Mouse (Mus musculus) heart, adult 18-20 months (tissue): ENCODE results near the gene Cog8. TPM values are rescaled to one million over a fixed set of nuclear protein-coding genes. Genes with fewer than 3 reads are reported as not detected.
"Not testable (repeated sequence)": the region's sequence is repeated elsewhere in the genome, so short reads cannot be mapped to it uniquely, and the experiment has no call there.

Experiments
- DNase-seq, 2 experiments: peaks; one replicate each; pipeline ENCODE4 v3.0.0; 2021 to 2022; ENCODE audit warnings: mixed read lengths in 1 of 2
- microRNA-seq, 2 experiments: library from miRNA; unstranded; fragments of <30 nt; microRNA quantifications; one replicate each; pipeline ENCODE4 v1.2.0; 2022
- total RNA-seq, 2 experiments: library from RNA; stranded (reverse); gene quantifications; 2 replicates each; pipeline ENCODE4 v1.2.3; 2021

Cog8 gene
- total RNA-seq, 2 experiments from 2014 or later = 15.8 to 17.1 TPM

DNA sequence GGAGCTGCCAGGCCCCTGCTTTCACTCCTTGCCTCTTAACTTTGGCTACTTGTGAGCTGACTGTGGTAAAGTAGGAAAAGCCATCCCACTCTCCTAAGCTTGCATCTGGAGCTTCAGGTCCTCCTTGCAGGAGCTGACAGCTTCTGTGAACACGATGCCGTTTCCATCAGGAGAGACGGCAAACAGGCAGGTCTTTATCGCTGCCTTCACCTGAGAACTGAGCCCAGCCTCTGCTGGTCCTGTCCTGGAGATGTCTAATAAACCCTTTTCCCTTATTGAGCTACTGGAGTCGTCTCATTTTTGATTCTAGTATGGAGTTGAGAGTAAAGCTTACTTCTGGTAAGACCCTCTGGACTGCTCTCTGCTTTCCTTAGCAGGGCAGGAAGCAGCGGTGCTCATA lies 11.0 kb downstream of the Cog8 start:
- no peak for DNase-seq

DNA sequence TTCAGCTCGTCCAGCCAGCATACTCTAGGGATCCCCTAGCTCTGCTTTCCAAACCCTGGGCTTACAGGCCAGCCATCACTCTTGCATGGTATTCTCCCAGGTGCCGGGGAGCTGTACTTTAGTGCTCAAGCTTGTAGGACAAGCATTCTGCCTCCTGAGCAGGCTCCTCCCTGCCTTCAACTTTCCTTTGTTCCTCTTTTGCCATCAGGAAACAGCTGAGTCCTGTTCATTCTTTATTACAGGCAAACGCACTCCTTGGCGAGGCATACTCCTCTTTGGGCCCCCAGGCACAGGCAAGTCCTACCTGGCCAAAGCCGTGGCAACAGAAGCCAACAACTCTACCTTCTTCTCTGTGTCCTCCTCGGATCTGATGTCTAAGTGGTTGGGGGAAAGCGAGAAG lies 15.9 kb downstream of the Cog8 start:
- DNase-seq = no peak

DNA sequence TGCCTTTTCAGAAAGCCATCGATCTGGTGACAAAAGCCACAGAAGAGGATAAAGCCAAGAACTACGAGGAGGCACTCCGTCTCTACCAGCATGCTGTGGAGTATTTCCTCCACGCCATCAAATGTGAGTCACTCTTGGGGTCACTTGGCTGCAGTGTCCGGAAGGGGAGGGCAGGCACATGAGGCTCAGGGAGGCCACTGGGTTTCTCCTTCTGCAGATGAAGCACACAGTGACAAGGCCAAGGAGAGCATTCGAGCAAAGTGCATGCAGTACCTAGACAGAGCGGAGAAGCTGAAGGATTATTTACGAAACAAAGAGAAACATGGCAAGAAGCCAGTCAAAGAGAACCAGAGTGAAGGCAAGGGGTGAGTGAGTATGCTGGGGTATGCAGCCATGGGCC lies 19.9 kb downstream of the Cog8 start:
- peak in 1 of 2 experiments; percentile 24 for DNase-seq

DNA sequence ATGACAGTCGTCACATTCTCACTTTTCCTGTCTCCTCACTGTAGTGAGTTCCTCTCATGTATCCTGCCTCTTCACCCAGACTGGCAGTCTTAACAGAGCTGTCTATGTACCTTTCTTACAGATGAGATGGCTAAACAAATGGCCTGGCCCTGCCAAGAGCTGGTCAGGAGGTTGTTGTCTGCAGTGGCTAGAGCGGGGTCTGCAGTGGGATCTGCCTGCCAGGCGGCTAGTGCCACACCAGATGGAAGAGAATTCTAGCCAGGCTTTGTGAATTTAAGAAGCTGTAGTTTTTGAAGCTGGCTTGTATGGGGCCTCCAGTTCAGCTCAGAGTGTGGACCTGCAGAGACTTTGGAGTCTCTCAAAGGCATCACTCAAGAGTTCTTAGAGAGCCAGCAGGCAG lies 20.8 kb downstream of the Cog8 start:
- no peak for DNase-seq

DNA sequence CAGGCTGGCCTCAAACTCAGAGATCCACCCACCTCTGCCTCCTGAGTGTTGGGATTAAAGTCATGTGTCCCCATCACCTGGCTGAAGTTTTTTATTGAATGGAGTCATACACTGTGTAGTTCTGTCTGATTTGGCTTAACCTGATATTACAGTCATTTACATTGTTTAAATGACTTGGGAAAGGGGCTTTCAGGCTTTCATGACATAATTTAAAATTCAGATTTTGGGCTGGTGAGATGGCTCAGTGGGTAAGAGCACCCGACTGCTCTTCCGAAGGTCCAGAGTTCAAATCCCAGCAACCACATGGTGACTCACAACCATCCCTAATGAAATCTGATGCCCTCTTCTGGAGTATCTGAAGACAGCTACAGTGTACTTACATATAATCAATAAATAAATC lies 22.9 kb downstream of the Cog8 start:
- not testable (repeated sequence) for DNase-seq

DNA sequence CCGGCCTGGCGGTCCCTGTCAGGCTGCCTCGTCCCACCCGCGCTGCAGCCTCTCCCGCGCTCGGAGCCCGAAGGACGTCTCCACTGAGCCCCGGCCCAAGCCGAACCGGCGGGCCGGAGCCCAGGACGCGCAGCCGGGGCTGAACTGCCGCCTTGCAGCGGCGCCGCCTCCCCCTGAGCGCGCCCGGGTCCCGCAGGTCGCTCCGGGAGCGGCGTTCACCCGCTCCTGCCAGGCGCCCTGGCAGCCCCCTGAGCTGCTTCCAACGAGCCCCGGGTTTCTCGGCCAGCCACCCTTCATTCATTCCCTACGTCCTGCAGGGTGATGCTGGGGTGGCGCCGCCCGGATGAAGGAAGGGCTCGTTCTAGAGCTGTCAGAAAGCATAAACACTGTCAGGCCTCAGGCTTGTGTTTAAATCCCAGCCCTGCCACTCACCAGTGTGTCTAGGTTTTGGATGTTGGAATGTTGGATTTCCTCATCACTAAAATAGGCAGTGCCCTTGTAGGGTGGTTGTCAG lies 24.9 kb downstream of the Cog8 start:
- peak in 1 of 2 experiments; percentile 27 for DNase-seq

DNA sequence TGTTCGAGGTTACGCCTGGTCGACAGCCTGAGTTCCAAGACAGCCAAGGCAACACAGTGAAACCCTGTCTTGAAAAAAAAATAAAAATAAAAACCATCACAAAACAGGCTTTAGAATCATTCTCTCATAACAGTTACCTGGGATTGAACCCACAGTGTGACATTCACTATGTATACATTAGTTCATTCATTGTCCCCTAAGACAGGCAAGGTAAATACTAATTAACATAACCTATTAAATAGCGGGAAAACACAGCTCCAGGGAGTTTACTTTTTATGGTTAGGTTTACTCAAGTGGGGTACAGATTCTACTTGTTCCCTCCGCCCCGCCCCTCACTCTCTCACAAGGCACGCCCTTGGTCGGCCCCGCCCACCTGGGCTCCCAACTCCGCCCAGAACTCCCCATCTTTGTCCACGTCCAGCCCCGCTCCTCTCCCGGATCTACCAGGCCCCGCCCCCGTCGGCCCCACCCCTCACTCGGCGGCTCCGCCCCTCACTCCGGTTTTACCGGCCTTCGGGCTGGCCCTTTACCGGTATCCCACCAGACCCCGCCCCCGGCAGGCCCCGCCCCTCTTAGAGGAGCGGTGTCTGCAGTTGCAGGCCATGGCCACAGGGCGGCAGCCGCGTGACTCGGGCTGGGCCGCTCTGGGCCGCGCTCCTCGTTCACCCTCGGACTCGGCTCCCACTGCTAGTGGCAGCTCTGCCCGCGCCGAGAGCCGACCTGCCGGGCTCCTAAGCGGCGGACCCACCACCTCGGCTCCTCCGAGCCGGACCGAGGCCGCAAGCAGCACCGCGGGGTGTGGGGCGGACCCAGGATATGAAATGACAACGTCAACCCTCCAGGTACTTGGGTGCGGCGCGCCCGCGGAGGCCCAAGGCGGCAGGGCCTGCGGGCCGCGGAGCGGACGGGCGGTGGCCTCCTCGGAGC lies 25.6 kb downstream of the Cog8 start, which contains the start of gene Vps4a:
Gene Vps4a (plus strand): TSS at position 573 of the 927 bp plus-strand sequence.
- peak; percentile 96 to 98 for DNase-seq

DNA sequence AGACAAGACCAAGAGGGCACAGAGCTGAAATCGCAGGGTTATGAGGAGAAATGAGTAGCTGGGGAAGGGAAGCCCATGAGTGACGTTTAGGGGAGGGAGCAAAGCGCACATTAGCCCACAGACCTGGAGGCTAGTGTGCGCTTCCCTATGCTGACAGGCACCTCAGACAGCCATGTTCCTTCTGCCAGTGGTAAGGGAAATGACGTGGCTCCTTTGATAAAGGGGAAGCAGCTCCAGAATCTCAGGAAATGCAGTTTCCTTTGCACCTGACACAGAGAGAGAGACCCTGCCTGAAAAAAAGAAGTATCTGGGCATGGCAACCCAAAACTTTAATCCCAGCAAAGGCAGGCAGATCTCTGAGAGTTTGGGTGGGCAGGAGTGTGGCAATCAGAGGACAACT lies 26.4 kb downstream of the Cog8 start:
- no peak for DNase-seq

DNA sequence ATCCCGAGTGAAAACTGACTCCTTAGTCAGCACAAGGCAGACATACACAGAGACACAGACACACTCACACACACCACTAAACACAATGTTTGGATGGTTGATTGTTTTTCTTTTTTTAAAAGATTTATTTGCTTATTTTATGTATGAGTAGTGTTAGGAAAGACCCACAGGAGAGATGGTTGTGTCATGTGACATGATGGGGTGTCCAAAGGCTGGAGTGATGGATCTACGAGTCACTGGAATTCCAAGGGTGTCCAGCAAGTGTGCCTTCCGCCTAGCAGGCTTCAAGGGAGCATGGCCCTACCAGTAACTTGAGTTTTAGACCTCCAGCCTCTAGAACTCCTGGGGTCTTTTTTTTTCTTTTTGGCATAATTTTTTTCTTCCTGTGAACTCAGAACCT lies 27.2 kb downstream of the Cog8 start:
- DNase-seq = no peak

DNA sequence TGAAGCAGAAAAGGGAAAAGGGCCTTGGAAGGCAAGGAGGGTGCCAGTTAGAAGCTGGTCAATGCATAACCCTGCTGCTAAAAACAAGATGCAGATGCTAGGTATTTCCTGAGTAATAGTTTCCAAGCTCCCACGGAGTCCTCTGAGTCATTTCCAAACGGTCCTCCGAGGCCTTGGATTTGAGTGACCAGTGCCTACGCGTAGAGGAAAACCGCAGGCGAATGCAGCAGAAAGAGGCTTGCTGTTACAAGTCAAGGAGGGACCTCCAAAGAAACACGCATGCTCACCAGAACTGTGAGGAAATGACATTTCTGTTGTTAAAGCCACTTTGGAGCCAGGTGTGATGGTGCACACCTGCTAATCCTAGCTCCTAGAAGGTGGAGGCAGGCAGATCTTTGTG lies 33.0 kb downstream of the Cog8 start:
- no peak for DNase-seq

DNA sequence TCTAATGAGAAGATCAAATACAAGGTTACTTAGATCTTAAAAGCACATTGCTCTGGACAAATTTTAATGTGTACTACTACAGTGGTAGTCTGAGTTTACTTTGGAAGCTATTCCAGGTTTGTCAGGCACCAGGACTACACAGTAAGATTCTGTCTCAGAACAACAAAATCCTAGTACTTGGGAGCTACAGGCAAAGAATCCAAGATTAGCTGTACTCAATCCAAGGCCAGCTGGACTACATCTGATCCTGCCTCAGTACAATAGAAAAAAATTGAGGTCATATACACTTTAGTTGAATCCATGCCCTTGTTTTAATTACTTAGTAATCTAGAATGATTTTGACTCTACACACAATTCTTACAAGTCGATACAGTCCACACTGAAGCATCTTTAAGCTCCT lies 41.6 kb downstream of the Cog8 start:
- peak in 1 of 2 experiments; percentile 28 for DNase-seq

DNA sequence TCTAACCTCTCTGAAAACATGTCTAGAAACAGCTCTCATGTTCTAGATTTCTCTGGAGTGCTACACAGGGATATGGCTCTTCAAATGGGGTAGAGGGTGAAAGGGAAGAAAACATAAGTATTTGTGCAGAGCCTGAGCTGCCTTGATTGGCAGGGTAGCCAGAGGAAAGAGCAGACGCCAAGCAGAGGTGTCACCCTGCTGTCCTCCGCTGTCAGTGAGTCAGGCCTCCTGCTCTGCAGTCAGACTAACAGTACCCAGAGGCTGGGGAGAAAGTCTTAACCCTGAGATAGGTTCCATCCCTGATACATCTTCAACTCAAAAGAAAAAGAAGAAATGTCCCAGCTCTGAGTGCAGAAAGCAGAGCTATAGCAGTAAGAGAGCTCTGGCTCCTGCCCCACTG lies 43.8 kb downstream of the Cog8 start:
- DNase-seq = no peak

DNA sequence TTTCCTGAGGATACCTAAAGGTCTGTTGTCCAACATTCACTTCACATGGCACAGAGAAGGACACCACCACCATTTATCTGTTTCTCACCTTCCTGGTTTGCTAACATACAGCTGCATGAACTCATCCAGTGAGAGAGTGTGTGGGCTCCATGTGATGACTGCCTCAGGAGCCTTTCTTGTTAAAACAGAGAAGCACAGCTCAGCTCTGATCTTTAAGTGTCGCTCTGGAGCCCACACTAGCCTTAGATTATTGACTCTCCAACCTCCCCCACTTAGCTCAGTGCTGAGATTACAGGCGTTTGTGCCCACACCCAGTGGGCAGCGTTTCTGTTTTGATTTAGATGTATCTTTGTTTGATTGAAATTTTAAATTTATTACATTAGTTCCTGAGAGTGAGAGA lies 48.7 kb downstream of the Cog8 start:
- no peak for DNase-seq

DNA sequence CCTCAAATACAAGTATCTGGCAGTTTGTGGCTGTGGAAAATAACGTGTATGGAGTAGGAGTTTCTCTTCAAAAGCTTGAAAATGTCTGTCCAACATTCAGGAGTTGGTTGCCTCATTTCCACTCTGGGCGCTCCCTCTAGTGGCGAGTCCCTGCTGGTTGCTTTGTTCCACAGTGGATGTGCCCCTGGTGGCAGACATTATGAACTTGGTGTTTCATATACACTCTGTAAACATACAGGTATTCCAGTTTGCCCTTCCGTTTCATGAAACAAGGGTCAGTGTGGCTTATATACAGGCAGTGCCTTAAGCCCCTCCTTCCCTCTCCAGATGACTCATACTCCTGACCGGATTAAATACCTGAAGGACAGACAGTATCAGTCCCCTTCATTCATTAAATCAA lies 54.0 kb downstream of the Cog8 start:
- DNase-seq = peak; percentile 88 to 95

DNA sequence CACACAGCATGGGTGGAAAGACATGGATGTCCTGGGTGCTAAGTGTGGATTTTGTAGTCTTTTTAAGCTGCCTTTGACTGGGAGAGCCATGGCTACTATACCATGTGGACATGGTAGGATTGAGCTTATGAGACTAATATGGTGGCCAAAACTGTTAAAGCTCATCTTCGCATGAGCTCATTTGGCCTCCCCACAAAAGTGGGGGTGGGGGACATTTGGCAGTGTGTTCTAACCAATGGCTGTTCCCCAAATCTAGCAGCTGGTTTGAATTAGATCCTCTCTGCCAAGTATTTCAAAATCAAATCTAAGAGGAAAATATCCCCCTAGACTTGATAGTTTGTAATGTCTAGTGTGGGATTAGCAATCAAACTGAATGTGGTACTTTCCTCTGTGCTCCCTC lies 57.4 kb downstream of the Cog8 start:
- DNase-seq = peak; percentile 64 to 79

DNA sequence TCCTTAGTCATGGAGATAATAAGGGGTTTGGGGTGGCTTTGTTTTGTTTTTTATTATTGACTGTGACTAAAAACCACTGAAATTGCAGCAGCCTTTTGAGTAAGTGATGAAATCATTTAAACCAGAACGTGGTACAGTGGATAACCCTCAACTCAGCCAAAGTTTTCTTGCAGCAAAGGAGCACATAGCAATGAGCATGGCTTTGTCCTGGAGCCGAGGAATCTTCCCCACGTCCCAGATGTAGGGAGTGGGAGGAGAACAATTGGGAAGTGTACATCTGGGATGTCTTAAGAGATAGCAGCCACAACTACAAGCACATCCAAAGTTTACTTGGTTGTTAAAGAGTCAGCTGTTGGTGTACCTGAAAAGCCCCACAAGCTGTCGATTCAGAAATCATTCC lies 59.1 kb downstream of the Cog8 start:
- no peak for DNase-seq

DNA sequence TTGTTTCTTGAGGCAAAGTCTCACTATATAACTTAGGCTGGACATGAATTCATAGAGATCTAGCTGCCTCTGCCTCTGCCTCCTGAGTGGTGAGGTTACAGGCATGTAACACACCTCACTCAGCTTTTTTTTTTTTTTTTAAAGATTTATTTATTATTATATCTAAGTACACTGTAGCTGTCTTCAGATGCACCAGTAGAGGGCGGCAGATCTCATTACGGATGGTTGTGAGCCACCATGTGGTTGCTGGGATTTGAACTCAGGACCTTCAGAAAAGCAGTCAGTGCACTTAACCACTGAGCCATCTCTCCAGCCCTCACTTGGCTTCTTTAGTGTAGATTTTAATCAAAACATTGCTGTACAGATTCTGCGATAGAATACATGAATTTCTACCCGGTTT lies 60.1 kb downstream of the Cog8 start:
- DNase-seq = not testable (repeated sequence)

Small RNAs within 50 kb of the gene (microRNA-seq; reads per million reads assigned to microRNA genes)
- gene Mir7075 = 0.38 to 3.0 reads per million in 2 experiments

Other genes starting within 250 kb of the Cog8 start
- gene Has3, start 186.4 kb downstream of the Cog8 start, total RNA-seq = under 1 TPM; 0.42 to 0.51 TPM
- 10 to 100 TPM; 21.4 to 22.7 TPM for gene Utp4, start 163.1 kb downstream of the Cog8 start, total RNA-seq
- 1 to 10 TPM; 9.6 to 9.7 TPM for gene Sntb2, start 120.9 kb downstream of the Cog8 start, total RNA-seq
- gene Vps4a, start 25.5 kb downstream of the Cog8 start, total RNA-seq = 10 to 100 TPM; 58.7 to 60.0 TPM
- gene Pdf, start 8.1 kb downstream of the Cog8 start, total RNA-seq = 10 to 100 TPM; 64.3 to 77.4 TPM
- gene Nip7, start 188 bp upstream of the Cog8 start, total RNA-seq = 10 to 100 TPM; 22.1 to 22.8 TPM
- gene Tmed6, start 9.0 kb upstream of the Cog8 start, total RNA-seq = not detected
- gene Terf2, start 39.9 kb upstream of the Cog8 start, total RNA-seq = 10 to 100 TPM; 11.8 to 13.5 TPM
- gene Cyb5b, start 94.0 kb upstream of the Cog8 start, total RNA-seq = 10 to 100 TPM; 38.5 to 41.7 TPM
- 10 to 100 TPM; 18.4 to 23.1 TPM for gene Nfat5, start 236.8 kb upstream of the Cog8 start, total RNA-seq